Mouse (Mus musculus) forebrain, embryonic 10.5 days (tissue): ENCODE measurements at regions not wholly inside any gene's neighbourhood (a gene's known extent, or its start where the extent isn't known, plus 50 kb on each side); places are given as distances from the start of the nearest gene placed in this dataset.

Experiments used
- DNase-seq: peaks from one replicate; pipeline ENCODE4 v3.0.0-alpha.2; 2017; ENCODE audit warnings: low spot score; ENCODE audit errors: extremely low spot score
- H3K27ac ChIP-seq: fragments of 300-500 bp; sonication (generic); 2 replicates; pipeline ENCODE4 v1.5.1; 2016; ENCODE audit warnings: mild to moderate bottlenecking
- H3K27me3 ChIP-seq: fragments of 300-500 bp; sonication (generic); 2 replicates; pipeline ENCODE4 v1.6.1; 2016; ENCODE audit warnings: mild to moderate bottlenecking; ENCODE audit not compliant: poor library complexity, severe bottlenecking
- H3K36me3 ChIP-seq: fragments of 300-500 bp; sonication (generic); replicated peaks from 2 replicates; pipeline ENCODE4 v1.6.1; 2016; ENCODE audit warnings: mild to moderate bottlenecking, moderate library complexity
- H3K4me1 ChIP-seq: fragments of 300-500 bp; sonication (generic); 2 replicates; pipeline ENCODE4 v1.6.1; 2016
- H3K4me3 ChIP-seq: fragments of 300-500 bp; sonication (generic); 2 replicates; pipeline ENCODE4 v1.5.1; 2016; ENCODE audit warnings: mild to moderate bottlenecking, moderate library complexity
- H3K9me3 ChIP-seq: fragments of 300-500 bp; sonication (generic); 2 replicates; pipeline ENCODE4 v1.6.1; 2016; ENCODE audit warnings: mild to moderate bottlenecking, moderate library complexity
- WGBS: fragments of 180-500 bp; shearing (Covaris S2); methylation state at CpG from one replicate; pipeline ENCODE4 v1.1.7; 2016; 5-methylcytosine and 5-hydroxymethylcytosine counted together

GRCm38 (mm10) chr2:50815541-50815940, 333.4 kb downstream of the Rnd3 start:
- Histone ChIP-seq H3K36me3 (no peaks in the 10 kb centered on the region), H3K9me3 (no peaks in the 10 kb centered on the region), H3K27me3 (no peaks in the 10 kb centered on the region), H3K27ac (peak overlapping the region; percentile 51; the same call in 1 of the 2 replicates), H3K4me3 (no peak overlapping the region), H3K4me1 (peaks cover 32% of the 10 kb centered on the region)
- DNase-seq, result no peak
- 56% methylated on average over 3 of the region's 3 CpGs for WGBS

- 93% methylated on average over 9 of the region's 9 CpGs for WGBS
- no peak overlapping the region for H3K27ac ChIP-seq
- no peak overlapping the region for H3K4me3 ChIP-seq
- H3K36me3 ChIP-seq, result no peaks in the 10 kb centered on the region
- H3K4me1 ChIP-seq, result peaks cover 46% of the 10 kb centered on the region
- no peaks in the 10 kb centered on the region for H3K27me3 ChIP-seq
- DNase-seq, result no peak
- no peaks in the 10 kb centered on the region for H3K9me3 ChIP-seq
Observed at GRCm38 (mm10) chr2:50813568-50814461, 335.1 kb downstream of the Rnd3 start.

DNA sequence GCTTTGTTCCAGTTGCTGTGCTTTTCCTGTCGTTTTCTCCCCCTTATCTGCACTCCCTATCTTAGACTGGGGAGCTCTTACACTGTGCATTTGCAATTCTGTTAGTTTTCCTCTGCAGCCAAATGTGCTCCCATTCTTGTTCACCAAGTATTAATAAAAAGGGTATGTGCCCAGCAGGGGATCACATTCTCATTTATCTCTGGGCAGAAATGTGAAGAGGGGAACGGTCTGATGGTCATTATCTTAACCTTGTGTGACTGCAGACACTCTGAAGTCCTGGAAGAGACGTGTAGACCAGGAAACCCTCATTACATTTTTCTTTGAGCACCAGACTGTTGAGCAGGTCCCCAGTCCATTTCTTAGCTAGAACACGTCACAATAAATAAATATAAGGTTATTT, 336.6 kb downstream of the Rnd3 start:
- Histone ChIP-seq H3K4me3 (no peak overlapping the region), H3K9me3 (no peaks in the 10 kb centered on the region), H3K27me3 (no peaks in the 10 kb centered on the region), H3K27ac (peak overlapping the region; percentile 80; the same call in 1 of the 2 replicates), H3K36me3 (no peaks in the 10 kb centered on the region), H3K4me1 (peaks cover 46% of the 10 kb centered on the region)
- DNase-seq, result no peak
- 34% methylated on average over 4 of the region's 4 CpGs for WGBS

- Histone ChIP-seq H3K4me3 (peak overlapping the region; percentile 5; the same call in 1 of the 2 replicates), H3K36me3 (no peaks in the 10 kb centered on the region), H3K9me3 (no peaks in the 10 kb centered on the region), H3K27me3 (no peaks in the 10 kb centered on the region), H3K4me1 (peaks cover 42% of the 10 kb centered on the region), H3K27ac (peak overlapping the region; percentile 80)
- WGBS, result 7% methylated on average over 5 of the region's 5 CpGs
- peak; percentile 35 for DNase-seq
Observed at GRCm38 (mm10) chr2:50810336-50811066, 338.4 kb downstream of the Rnd3 start.

GRCm38 (mm10) chr2:50809823-50810222, 339.1 kb downstream of the Rnd3 start:
- no peaks in the 10 kb centered on the region for H3K27me3 ChIP-seq
- peaks cover 37% of the 10 kb centered on the region for H3K4me1 ChIP-seq
- no peak overlapping the region for H3K4me3 ChIP-seq
- no peak for DNase-seq
- peak overlapping the region; percentile 80 for H3K27ac ChIP-seq
- no peaks in the 10 kb centered on the region for H3K9me3 ChIP-seq
- WGBS, result 29% methylated on average over 3 of the region's 3 CpGs
- H3K36me3 ChIP-seq, result no peaks in the 10 kb centered on the region

DNA sequence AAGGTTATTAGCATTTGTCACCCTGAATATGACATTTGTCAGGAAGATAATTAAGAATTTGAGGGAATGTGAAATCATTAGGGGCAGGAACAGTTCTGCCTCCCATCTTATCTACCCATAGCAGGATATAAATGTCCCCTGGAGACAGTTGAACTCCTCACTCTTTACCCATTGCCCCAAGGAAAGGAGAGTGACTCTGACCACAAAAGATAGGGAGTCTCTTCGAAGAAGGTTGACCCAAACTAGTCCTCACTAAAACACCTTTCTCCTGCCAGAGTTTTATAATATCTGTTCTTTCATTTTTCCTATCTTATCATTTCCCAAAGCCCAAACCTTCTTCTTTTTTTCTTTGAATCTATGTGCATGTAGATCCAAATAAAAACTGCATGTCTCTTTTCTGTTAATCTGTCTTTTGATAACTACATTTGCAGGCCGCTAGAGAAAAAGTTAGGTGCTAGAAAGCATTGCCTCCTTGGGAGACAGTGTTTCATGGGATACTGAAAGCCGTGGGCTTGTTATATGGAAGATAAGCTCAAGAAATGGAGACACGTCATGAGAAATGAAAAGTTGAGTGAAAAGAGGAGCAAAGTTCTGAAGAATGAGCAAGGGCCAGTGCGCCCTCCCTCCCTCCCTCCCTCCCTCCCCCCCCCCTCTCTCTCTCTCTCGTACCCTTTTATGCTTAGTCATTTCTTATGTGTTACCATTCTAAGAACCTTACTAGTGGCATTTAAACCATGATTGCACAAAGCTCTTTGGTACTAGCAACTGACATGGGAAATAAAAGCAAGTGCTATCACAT, 341.6 kb downstream of the Rnd3 start:
- no peak for DNase-seq
- Histone ChIP-seq H3K27ac (no peak overlapping the region), H3K9me3 (no peaks in the 10 kb centered on the region), H3K4me3 (no peak overlapping the region), H3K27me3 (no peaks in the 10 kb centered on the region), H3K36me3 (no peaks in the 10 kb centered on the region), H3K4me1 (peaks cover 40% of the 10 kb centered on the region)
- WGBS, result 84% methylated on average over 6 of the region's 6 CpGs

DNA sequence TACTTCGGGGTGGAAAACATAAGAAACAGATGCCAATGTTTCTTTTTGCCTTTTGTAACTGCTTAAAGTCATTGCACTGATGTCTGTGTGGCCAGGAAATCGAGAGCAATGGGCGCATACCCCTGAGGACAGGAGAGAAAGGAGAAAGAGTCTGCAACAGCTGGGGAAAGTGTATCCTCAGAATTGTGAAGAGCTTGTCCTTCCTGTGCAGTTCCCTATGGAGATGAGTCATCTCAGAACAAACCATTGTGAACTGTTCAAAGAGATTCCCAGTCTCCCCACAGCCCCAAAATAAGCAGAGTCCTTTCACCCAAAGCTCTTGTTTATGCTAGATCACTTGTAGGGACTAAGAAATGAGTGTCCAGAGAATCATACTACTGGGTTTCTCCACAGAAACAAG, 343.3 kb downstream of the Rnd3 start:
- Histone ChIP-seq H3K36me3 (no peaks in the 10 kb centered on the region), H3K27ac (no peak overlapping the region), H3K4me3 (no peak overlapping the region), H3K27me3 (no peaks in the 10 kb centered on the region), H3K4me1 (peaks cover 23% of the 10 kb centered on the region), H3K9me3 (no peaks in the 10 kb centered on the region)
- WGBS, result 85% methylated on average over 3 of the region's 3 CpGs
- no peak for DNase-seq

- 82% methylated on average over 3 of the region's 3 CpGs for WGBS
Observed at GRCm38 (mm10) chr2:50796087-50796486, 352.8 kb downstream of the Rnd3 start.

GRCm38 (mm10) chr2:50793616-50794015, 355.3 kb downstream of the Rnd3 start:
- Histone ChIP-seq H3K27ac (no peak overlapping the region), H3K4me1 (no peaks in the 10 kb centered on the region), H3K27me3 (no peaks in the 10 kb centered on the region), H3K4me3 (no peak overlapping the region), H3K9me3 (peaks cover 11% of the 10 kb centered on the region; the same call in 1 of the 2 replicates), H3K36me3 (no peaks in the 10 kb centered on the region)
- WGBS, result 95% methylated on average over 2 of the region's 2 CpGs
- no peak for DNase-seq

More at GRCm38 (mm10) chr2:50796087-50796486, 352.8 kb downstream of the Rnd3 start:
- H3K36me3 ChIP-seq, result no peaks in the 10 kb centered on the region
- no peaks in the 10 kb centered on the region for H3K27me3 ChIP-seq
- H3K9me3 ChIP-seq, result peaks cover 9% of the 10 kb centered on the region; the same call in 1 of the 2 replicates
- H3K4me3 ChIP-seq, result no peak overlapping the region
- H3K27ac ChIP-seq, result no peak overlapping the region
- no peak for DNase-seq
- H3K4me1 ChIP-seq, result no peaks in the 10 kb centered on the region

DNA sequence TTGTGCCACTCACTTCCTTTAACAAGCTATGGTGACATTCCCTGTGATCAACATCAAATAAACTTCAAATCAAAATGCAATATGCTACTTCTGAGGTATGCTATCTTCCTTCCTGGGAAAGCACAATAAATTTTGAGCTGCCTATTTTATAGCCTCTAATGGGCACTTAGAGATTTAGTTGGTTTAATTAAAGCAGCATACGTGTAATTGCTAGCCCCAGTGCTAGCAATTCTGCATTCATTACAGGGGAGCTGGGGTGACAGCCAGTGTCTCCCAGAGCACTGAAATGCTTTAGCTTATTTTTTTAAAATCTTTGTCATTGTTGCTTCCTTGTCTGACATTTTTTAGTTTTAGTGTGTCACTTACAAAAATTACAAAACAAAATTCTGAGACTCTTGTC, 355.8 kb downstream of the Rnd3 start:
- H3K27ac ChIP-seq, result no peak overlapping the region
- peaks cover 11% of the 10 kb centered on the region; the same call in 1 of the 2 replicates for H3K9me3 ChIP-seq
- no peak for DNase-seq
- WGBS, result 73% methylated on average over 1 of the region's 1 CpGs
- no peaks in the 10 kb centered on the region for H3K36me3 ChIP-seq
- no peaks in the 10 kb centered on the region for H3K4me1 ChIP-seq
- H3K4me3 ChIP-seq, result no peak overlapping the region
- no peaks in the 10 kb centered on the region for H3K27me3 ChIP-seq

GRCm38 (mm10) chr2:50789051-50789651, 359.8 kb downstream of the Rnd3 start:
- 69% methylated on average over 4 of the region's 4 CpGs for WGBS
- peaks cover 11% of the 10 kb centered on the region; the same call in 1 of the 2 replicates for H3K9me3 ChIP-seq
- H3K4me1 ChIP-seq, result no peaks in the 10 kb centered on the region
- no peak overlapping the region for H3K27ac ChIP-seq
- H3K36me3 ChIP-seq, result no peaks in the 10 kb centered on the region
- H3K4me3 ChIP-seq, result no peak overlapping the region
- DNase-seq, result no peak
- H3K27me3 ChIP-seq, result no peaks in the 10 kb centered on the region

DNA sequence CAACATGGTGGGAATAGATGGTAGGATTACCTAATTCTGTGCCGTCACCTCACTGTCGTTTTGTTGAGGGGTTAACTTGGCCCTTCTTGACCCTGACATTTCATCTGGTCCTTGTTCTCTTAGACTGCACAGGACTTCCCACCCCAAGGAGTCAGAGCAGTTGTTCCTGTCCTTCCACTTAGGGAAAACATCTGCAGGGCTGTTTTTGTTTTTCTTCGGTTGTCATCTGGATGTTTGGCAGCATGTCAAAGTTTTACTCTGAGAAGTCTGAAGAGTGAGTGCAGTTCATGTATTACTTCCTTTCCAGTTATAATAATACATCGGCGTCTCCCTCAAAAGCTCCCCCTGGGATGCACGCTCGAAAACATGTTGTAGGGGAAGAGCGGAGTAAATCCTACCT, 376.8 kb downstream of the Rnd3 start:
- Histone ChIP-seq H3K36me3 (no peaks in the 10 kb centered on the region), H3K4me1 (no peaks in the 10 kb centered on the region), H3K4me3 (no peak overlapping the region), H3K27me3 (no peaks in the 10 kb centered on the region), H3K27ac (no peak overlapping the region), H3K9me3 (no peaks in the 10 kb centered on the region)
- 87% methylated on average over 8 of the region's 8 CpGs for WGBS
- no peak for DNase-seq
